Mouse (Mus musculus): ENCODE results near the gene Glra3. TPM values are rescaled to one million over a fixed set of nuclear protein-coding genes. Genes with fewer than 3 reads are reported as not detected.

Glra3 gene
- polyA plus RNA-seq, 1 experiment = not detected

GRCm38 (mm10) chr8:56158966-56159365 lies 218.7 kb downstream of the Glra3 start:
- Histone ChIP-seq H3K27me3 (ENCODE audit: control insufficient read depth, insufficient read depth, low read length) (no peaks in the 10 kb centered on the region), H3K36me3 (ENCODE audit: control insufficient read depth, insufficient read depth, low read length) (no peaks in the 10 kb centered on the region), H3K4me1 (ENCODE audit: control insufficient read depth, insufficient read depth, insufficient read length, low read length) (no peaks in the 10 kb centered on the region), H3K4me3 (ENCODE audit: low read depth, low read length) (no peak overlapping the region), H3K27ac (ENCODE audit: insufficient read depth, low read depth, low read length) (no peak overlapping the region)
- no peak for TF ChIP-seq CTCF (IDR thresholded peaks at IDR 0.05; ENCODE audit: extremely low read depth, insufficient read length, insufficient replicate concordance, low read depth, low read length)
- TF ChIP-seq POLR2A (IDR thresholded peaks at IDR 0.05; ENCODE audit: low read depth, low read length) = no peak
- 49% methylated on average over 2 of the region's 2 CpGs for WGBS

Other genes starting within 250 kb of the Glra3 start
- gene Adam29, start 33.5 kb upstream of the Glra3 start, polyA plus RNA-seq (2012; rRNA removed) = not detected in 2 replicates